Mouse (Mus musculus) inflammation-experienced regulatory T-cells, adult 16 weeks (primary cell): ENCODE measurements around the gene Mphosph10. TPM values are rescaled to one million over a fixed set of nuclear protein-coding genes. Genes with fewer than 3 reads are reported as not detected.

ENCODE experiments used
- polyA plus RNA-seq: library from polyadenylated mRNA; unstranded; fragments of 100-300 nt; shearing (Covaris generic); gene quantifications from one replicate; pipeline ENCODE4 v1.2.1, GENCODE M21; 2017

The Mphosph10 gene
- polyA plus RNA-seq = 56.1 TPM

DNA sequence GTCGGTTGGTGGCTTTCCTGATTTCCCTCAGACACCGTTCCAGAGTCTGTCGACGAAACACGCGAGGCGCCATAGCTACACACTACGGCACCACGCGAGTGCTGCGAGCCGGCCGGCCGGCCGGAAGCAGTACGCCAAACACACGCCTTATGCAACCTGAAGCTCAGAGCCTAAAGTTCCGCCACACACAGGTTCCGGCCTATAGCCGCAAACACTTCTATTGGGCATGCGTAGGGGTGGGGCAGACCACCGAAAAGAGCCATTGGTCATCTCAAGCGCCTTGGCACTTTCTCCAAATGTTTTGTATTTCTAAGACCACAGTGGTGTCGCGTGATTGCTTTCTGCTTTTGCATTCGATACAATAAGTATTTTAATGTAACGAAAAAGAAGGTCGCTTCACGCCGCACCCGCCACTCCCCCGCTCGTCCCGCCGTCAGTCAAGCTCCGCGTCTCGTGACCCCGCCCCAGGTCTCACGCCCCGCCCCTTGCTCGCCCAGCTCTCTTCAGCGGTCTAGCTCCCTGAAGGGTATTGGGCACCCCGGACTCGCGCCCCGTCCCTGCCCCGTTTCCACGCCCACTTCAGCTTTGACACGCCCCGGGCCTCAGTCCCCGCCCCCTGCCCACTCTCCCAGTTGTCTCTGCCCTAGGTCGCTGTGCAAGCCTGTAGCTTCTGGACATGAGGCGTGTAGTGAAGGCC lies at the start of gene Mphosph10, which contains the start of gene Mcee:
Mphosph10 (minus strand) TSS at position 147 of the 697 bp plus-strand sequence.
Mcee (plus strand) TSS at position 486 of the 697 bp plus-strand sequence.

DNA sequence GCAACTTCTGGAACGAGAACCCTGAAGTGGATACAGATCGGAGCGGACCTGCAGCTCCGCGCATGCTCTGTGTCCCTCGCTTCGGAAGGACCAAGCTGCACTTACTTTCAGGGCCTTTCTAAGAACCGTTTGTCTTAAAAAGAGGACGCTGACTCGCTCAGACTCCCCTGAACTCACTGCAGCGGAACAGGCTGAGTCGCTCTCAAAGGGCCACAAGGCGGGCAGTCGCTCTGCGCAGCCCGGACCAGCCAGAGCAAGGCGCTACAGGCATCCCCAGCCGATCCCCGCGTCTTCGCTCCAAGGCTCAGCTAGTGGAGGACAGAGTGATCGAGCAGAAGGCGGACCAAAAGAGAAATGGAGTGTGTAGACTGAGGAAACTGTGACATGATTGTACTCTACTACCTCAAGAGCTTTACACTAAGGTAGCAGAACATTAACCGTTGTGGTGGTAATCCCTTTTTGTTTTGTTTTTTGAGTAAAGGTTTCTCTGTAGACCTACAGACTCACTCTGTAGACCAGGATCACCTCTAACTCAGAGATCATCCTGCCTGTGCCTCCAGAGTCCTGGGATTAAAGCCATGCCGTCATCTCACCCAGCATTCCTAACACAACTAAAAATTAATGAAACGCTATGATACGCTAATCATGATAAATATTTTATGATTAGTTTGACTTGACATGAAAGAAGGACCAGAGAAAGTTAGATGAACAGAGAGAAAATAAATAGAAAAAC lies 18.1 kb downstream of the Mphosph10 start, which contains the start of gene Fan1:
Fan1 (minus strand) TSS at position 266 of the 733 bp plus-strand sequence.

Other genes with a start within 250 kb of the Mphosph10 start
- gene Trpm1, start 238.4 kb downstream of the Mphosph10 start, polyA plus RNA-seq = 5.1 TPM
- gene Mtmr10, start 104.6 kb downstream of the Mphosph10 start, polyA plus RNA-seq = 13.1 TPM
- gene Fan1, start 18.2 kb downstream of the Mphosph10 start, polyA plus RNA-seq = 9.2 TPM
- gene Mcee, start 339 bp upstream of the Mphosph10 start, polyA plus RNA-seq = 26.0 TPM
- gene Apba2, start 109.4 kb upstream of the Mphosph10 start, polyA plus RNA-seq = not detected